Mouse (Mus musculus) hindbrain, embryonic 14.5 days (tissue): ENCODE measurements around the gene Kctd7. TPM values are rescaled to one million over a fixed set of nuclear protein-coding genes. Genes with fewer than 3 reads are reported as not detected.

Experiments used
- ATAC-seq: fragments of 200-750 bp; cut with Nextera tagmentation; 2 replicates; pipeline ENCODE4 v1.8.0; 2017; ENCODE audit warnings: moderate number of reproducible peaks, mild to moderate bottlenecking, moderate TSS enrichment, moderate library complexity; ENCODE audit not compliant: low FRiP score
- DNase-seq: peaks from one replicate; pipeline ENCODE4 v3.0.0-alpha.2; 2015; ENCODE audit warnings: low spot score
- H3K27ac ChIP-seq: fragments of 300-500 bp; sonication (generic); 2 replicates; pipeline ENCODE4 v1.5.1; 2014; ENCODE audit warnings: mild to moderate bottlenecking, moderate library complexity
- H3K27me3 ChIP-seq: fragments of 300-500 bp; sonication (generic); 2 replicates; pipeline ENCODE4 v1.6.1; 2014; ENCODE audit warnings: mild to moderate bottlenecking, low read length, mixed read lengths; ENCODE audit not compliant: control insufficient read depth, insufficient read depth
- H3K36me3 ChIP-seq: fragments of 300-500 bp; sonication (generic); replicated peaks from 2 replicates; pipeline ENCODE4 v1.6.1; 2014; ENCODE audit not compliant: control insufficient read depth, insufficient read depth
- H3K4me1 ChIP-seq: fragments of 300-500 bp; sonication (generic); replicated peaks from 2 replicates; pipeline ENCODE4 v1.6.1; 2014; ENCODE audit warnings: antibody characterized with exemption, low read length, mixed read lengths; ENCODE audit not compliant: control insufficient read depth, insufficient read depth
- H3K4me2 ChIP-seq: fragments of 300-500 bp; sonication (generic); replicated peaks from 2 replicates; pipeline ENCODE4 v1.6.1; 2014; ENCODE audit warnings: mild to moderate bottlenecking, moderate library complexity
- H3K4me3 ChIP-seq: fragments of 300-500 bp; sonication (generic); replicated peaks from 2 replicates; pipeline ENCODE4 v1.5.1; 2014; ENCODE audit warnings: mild to moderate bottlenecking, low read length
- H3K9ac ChIP-seq: fragments of 300-500 bp; sonication (generic); 2 replicates; pipeline ENCODE4 v1.6.1; 2014
- H3K9me3 ChIP-seq: fragments of 300-500 bp; sonication (generic); 2 replicates; pipeline ENCODE4 v1.6.1; 2016; ENCODE audit warnings: low read length; ENCODE audit not compliant: control insufficient read depth
- WGBS: fragments of 180-500 bp; shearing (Covaris S2); extraction: QIAGEN DNeasy Blood & Tissue Kit; methylation state at CpG from one replicate; pipeline ENCODE4 v1.1.7; 2014; 5-methylcytosine and 5-hydroxymethylcytosine counted together
- polyA plus RNA-seq: library from polyadenylated mRNA; unstranded; fragments of >200 nt; fragmentation: Nextera tagmentation; extraction: Ambion mirVana; gene quantifications from 2 replicates; pipeline ENCODE4 v1.2.1, GENCODE M21; 2014

Kctd7 gene
- polyA plus RNA-seq = 15.3 and 18.1 TPM in 2 replicates

GRCm38 (mm10) chr5:130144334-130145312 is at the start of gene Kctd7:
Kctd7 (plus strand) TSS chr5:130144861.
- peak; percentile 98 for ATAC-seq
- peak within 1 kb of the TSS; percentile 91 for H3K27ac ChIP-seq
- H3K36me3 ChIP-seq = peaks cover 19% of the 10 kb centered on the region
- H3K4me1 ChIP-seq = peaks cover 11% of the 10 kb centered on the region; the same call in 1 of the 2 replicates
- H3K9me3 ChIP-seq = no peaks in the 10 kb centered on the region
- DNase-seq = peak; percentile 94
- no peaks in the 10 kb centered on the region for H3K27me3 ChIP-seq
- WGBS = under 1% methylated on average over 65 of the region's 66 CpGs
- H3K4me2 ChIP-seq = peak within 1 kb of the TSS; percentile 78
- H3K4me3 ChIP-seq = peak within 1 kb of the TSS; percentile 66
- H3K9ac ChIP-seq = peak within 1 kb of the TSS; percentile 75

- WGBS = 49% methylated on average over 12 of the region's 12 CpGs
- Histone ChIP-seq H3K9ac (no peak overlapping the region), H3K36me3 (peaks cover 1% of the 10 kb centered on the region; the same call in 1 of the 2 replicates), H3K4me1 (no peaks in the 10 kb centered on the region), H3K27me3 (no peaks in the 10 kb centered on the region), H3K9me3 (no peaks in the 10 kb centered on the region), H3K4me2 (no peak overlapping the region), H3K4me3 (no peak overlapping the region), H3K27ac (no peak overlapping the region)
- DNase-seq = no peak
- ATAC-seq = no peak
Measured at GRCm38 (mm10) chr5:130096754-130097153, 47.9 kb upstream of the Kctd7 start.

- no peak for ATAC-seq
Measured at GRCm38 (mm10) chr5:130097837-130098236, 46.8 kb upstream of the Kctd7 start.

GRCm38 (mm10) chr5:130101724-130102123 is 42.9 kb upstream of the Kctd7 start:
- no peak for ATAC-seq
- H3K4me1 ChIP-seq = no peaks in the 10 kb centered on the region
- no peaks in the 10 kb centered on the region for H3K27me3 ChIP-seq
- H3K27ac ChIP-seq = no peak overlapping the region
- DNase-seq = no peak
- H3K4me2 ChIP-seq = no peak overlapping the region
- H3K9me3 ChIP-seq = no peaks in the 10 kb centered on the region
- no peak overlapping the region for H3K4me3 ChIP-seq
- peaks cover 29% of the 10 kb centered on the region for H3K36me3 ChIP-seq
- WGBS = 97% methylated on average over 17 of the region's 17 CpGs
- H3K9ac ChIP-seq = no peak overlapping the region

More at GRCm38 (mm10) chr5:130097837-130098236, 46.8 kb upstream of the Kctd7 start:
- no peak for DNase-seq
- Histone ChIP-seq H3K4me3 (no peak overlapping the region), H3K9me3 (no peaks in the 10 kb centered on the region), H3K27ac (no peak overlapping the region), H3K27me3 (no peaks in the 10 kb centered on the region), H3K36me3 (peaks cover 12% of the 10 kb centered on the region), H3K4me2 (no peak overlapping the region), H3K9ac (no peak overlapping the region), H3K4me1 (no peaks in the 10 kb centered on the region)
- WGBS = 83% methylated on average over 2 of the region's 2 CpGs

- Histone ChIP-seq H3K4me2 (no peak overlapping the region), H3K4me3 (no peak overlapping the region), H3K4me1 (no peaks in the 10 kb centered on the region), H3K36me3 (peaks cover 26% of the 10 kb centered on the region), H3K27ac (no peak overlapping the region), H3K9me3 (no peaks in the 10 kb centered on the region), H3K27me3 (no peaks in the 10 kb centered on the region), H3K9ac (no peak overlapping the region)
- no peak for ATAC-seq
- WGBS = 96% methylated on average over 3 of the region's 3 CpGs
- DNase-seq = no peak
Measured at GRCm38 (mm10) chr5:130109348-130109747, 35.3 kb upstream of the Kctd7 start.

GRCm38 (mm10) chr5:130110632-130111464 is 33.8 kb upstream of the Kctd7 start:
- Histone ChIP-seq H3K4me1 (no peaks in the 10 kb centered on the region), H3K9me3 (no peaks in the 10 kb centered on the region), H3K4me2 (no peak overlapping the region), H3K27me3 (no peaks in the 10 kb centered on the region), H3K36me3 (peaks cover 28% of the 10 kb centered on the region; the same call in 1 of the 2 replicates), H3K4me3 (no peak overlapping the region), H3K27ac (no peak overlapping the region), H3K9ac (no peak overlapping the region)
- ATAC-seq (no peak), DNase-seq (no peak)
- 85% methylated on average over 12 of the region's 12 CpGs for WGBS

GRCm38 (mm10) chr5:130112653-130113052 is 32.0 kb upstream of the Kctd7 start:
- H3K4me1 ChIP-seq = no peaks in the 10 kb centered on the region
- ATAC-seq (no peak), DNase-seq (no peak)
- H3K27me3 ChIP-seq = no peaks in the 10 kb centered on the region
- no peak overlapping the region for H3K4me2 ChIP-seq
- H3K9ac ChIP-seq = no peak overlapping the region
- peaks cover 32% of the 10 kb centered on the region; the same call in 1 of the 2 replicates for H3K36me3 ChIP-seq
- H3K4me3 ChIP-seq = no peak overlapping the region
- no peak overlapping the region for H3K27ac ChIP-seq
- no peaks in the 10 kb centered on the region for H3K9me3 ChIP-seq

GRCm38 (mm10) chr5:130116116-130116515 is 28.5 kb upstream of the Kctd7 start:
- Histone ChIP-seq H3K27ac (no peak overlapping the region), H3K4me1 (0 out of 2 replicates have a peak, but pooled peaks cover 7% of the 10 kb centered on the region), H3K36me3 (peaks cover 14% of the 10 kb centered on the region; the same call in 1 of the 2 replicates), H3K27me3 (no peaks in the 10 kb centered on the region), H3K4me3 (no peak overlapping the region), H3K9ac (no peak overlapping the region), H3K9me3 (no peaks in the 10 kb centered on the region), H3K4me2 (no peak overlapping the region)
- WGBS = 90% methylated on average over 12 of the region's 12 CpGs
- ATAC-seq = no peak
- no peak for DNase-seq

- WGBS = 93% methylated on average over 7 of the region's 7 CpGs
- ATAC-seq = no peak
- no peak overlapping the region for H3K4me3 ChIP-seq
Measured at GRCm38 (mm10) chr5:130116857-130117256, 27.8 kb upstream of the Kctd7 start.

More at GRCm38 (mm10) chr5:130116857-130117256, 27.8 kb upstream of the Kctd7 start:
- Histone ChIP-seq H3K4me2 (no peak overlapping the region), H3K4me1 (0 out of 2 replicates have a peak, but pooled peaks cover 7% of the 10 kb centered on the region), H3K27me3 (no peaks in the 10 kb centered on the region), H3K36me3 (peaks cover 14% of the 10 kb centered on the region; the same call in 1 of the 2 replicates), H3K9me3 (no peaks in the 10 kb centered on the region), H3K9ac (no peak overlapping the region), H3K27ac (no peak overlapping the region)
- DNase-seq = no peak
